Mouse (Mus musculus) CH12F3 (cell line): ENCODE measurements around the gene 1110051M20Rik.

ENCODE experiments used
- in situ Hi-C: fragments of 300-500 bp; cut with MboI; formaldehyde crosslinking; loops from 2 replicates; pipeline ENCODE4 v1.14.3; 2020; ENCODE audit warnings: low sequenced_read_pairs

1110051M20Rik gene

DNA sequence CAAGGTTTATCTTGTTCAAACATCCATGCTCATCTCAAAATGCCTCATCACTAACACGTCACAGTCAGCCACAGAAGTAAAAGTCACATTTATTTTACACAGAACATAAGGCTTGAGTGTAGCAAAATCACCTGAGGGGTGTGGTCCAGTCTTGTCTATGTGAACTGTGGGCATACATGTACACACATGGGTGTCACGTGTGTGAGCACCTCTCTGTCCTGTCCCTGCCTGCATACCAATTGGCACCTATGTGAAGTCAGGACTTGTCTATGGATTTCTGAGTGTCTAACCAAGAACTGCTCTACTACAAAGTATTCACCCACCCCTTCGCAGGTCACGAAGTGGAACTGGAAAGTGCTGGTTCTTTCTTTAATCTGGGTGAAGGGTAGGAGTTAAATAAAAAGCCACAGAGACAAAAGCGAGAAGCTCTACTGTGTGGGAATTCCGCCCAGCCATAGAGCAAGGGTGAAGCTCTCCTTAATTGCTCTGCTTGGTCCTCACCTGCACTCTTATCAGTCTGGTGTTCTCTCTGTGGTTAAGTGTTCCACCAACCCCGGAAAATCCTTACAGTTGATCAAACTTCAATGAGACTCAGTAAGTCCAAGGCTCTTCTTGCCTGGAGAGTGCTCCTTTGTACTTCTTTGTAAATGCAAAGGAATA lies 20.3 kb downstream of the 1110051M20Rik start:
- in situ Hi-C loops, result no loop called here

- in situ Hi-C loops, result no loop called here
Measured at GRCm38 (mm10) chr2:91421641-91422040, 22.9 kb downstream of the 1110051M20Rik start.

DNA sequence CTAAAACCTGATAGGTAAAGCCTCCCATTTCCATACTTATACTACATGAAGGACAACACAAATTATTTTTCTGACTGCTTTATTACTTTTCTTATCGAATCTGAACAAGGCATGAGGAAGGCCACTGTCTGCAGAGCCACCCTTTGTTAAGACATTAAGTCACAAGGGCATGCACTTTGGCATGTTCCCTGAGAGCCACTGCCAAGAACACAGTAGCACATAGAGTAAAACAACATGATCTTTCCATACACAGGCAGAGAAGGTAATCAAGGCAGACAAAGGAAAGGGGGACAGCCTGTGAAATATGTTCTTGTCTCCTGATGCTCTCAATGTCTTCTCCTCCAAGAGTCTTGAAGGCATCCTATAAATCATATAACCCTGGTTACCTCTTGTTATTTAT lies 30.7 kb downstream of the 1110051M20Rik start:
- in situ Hi-C loops, result no loop called here

DNA sequence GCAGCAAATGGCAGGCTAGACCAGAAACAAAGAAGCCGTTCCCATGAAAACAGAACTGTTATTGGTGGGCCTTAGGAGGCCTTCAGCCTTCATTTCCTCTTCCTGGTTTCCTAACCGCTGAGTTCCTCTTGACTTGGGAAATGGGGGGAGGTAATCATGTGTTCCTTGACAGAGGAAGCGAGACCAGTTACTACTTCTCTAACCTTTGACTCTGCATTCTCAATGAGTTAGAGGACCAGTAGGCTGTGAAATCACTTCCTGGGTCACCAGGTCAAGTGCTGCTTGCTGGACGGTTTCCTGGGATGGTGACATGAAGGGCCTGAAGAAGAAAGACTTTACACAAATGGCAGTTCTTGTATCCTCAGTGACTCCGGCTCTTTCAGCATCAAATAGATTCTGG lies 32.1 kb downstream of the 1110051M20Rik start:
- in situ Hi-C loops, result no loop called here

GRCm38 (mm10) chr2:91411473-91411872 lies 33.0 kb downstream of the 1110051M20Rik start:
- in situ Hi-C loops, result no loop called here

DNA sequence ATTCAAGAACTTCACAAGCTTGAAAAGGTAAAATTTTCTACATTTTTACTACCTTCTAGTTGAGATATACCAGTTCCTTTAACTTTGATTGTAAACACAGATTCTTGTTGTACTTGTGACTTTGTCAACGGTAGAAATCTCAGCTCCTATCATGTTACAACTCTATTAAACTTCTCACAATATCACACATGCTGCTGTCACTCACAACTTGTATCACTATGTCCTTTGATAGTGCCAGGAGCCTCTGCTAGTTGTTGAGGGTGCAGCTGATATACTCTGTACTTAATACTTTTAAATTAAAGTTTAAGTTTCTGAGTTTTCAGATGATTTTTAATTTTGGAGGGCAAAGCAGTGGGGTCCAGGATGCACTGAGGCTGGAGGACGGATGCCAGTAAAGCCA lies 36.5 kb downstream of the 1110051M20Rik start:
- in situ Hi-C loops, result no loop called here

DNA sequence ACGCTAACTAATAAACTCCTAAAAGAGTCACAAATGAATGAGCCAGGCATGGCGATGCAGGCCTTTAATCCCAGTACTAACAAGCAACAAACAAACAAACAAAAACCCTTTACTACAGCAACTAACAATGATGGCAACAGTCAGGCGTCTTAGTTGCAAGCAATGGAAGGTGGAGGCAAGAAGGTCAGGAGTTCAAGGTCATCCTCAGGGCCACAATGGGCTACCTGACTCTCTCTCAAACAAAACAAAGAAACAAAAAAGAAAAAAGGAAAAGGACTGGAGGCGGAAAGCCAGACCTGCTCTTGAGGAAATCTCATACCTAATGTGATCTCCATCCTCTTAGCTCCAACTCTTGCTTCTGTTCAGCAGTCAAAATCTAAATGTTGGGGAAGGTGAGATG lies 39.4 kb downstream of the 1110051M20Rik start:
- in situ Hi-C loops, result no loop called here

DNA sequence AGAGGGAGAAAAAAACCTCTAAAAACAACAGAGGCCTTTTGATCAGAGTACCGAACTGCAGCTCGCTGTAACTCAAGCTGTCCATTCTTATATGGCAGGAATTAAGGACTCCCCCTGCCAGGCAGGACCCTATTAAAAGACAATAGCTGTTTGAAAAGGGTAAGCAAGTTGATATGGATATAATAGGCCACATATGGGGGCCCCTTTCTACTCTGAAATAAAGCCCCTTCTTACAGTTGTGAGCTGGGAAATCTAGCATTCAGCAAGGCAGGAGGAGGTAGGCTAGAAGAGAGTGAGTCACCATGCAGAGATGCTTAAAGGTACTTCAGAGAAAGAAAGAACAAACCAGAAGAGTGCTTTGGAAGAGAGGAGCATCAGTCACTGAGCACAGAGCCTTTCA lies 44.8 kb downstream of the 1110051M20Rik start:
- in situ Hi-C loops, result no loop called here

GRCm38 (mm10) chr2:91399168-91399567 lies 45.3 kb downstream of the 1110051M20Rik start:
- in situ Hi-C loops, result no loop called here

DNA sequence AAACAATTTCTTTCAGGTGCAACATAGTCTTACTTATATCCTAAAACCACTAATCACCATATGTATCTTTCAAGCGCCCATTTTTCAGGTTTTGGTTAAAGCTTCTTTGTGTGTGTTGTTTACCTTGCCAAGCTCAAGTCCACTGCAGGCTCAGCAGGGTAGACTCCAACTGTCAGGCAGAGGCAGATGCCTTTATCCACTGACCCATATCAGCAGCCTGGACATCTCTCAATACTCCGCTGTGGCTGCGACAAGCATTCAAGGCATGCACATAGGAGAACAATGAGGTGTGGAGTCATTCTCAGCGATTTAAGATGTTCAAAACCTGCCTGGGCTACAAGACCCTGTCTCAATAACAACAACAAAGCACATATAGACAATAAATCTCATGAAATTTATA lies 50.4 kb downstream of the 1110051M20Rik start:
- in situ Hi-C loops, result no loop called here

DNA sequence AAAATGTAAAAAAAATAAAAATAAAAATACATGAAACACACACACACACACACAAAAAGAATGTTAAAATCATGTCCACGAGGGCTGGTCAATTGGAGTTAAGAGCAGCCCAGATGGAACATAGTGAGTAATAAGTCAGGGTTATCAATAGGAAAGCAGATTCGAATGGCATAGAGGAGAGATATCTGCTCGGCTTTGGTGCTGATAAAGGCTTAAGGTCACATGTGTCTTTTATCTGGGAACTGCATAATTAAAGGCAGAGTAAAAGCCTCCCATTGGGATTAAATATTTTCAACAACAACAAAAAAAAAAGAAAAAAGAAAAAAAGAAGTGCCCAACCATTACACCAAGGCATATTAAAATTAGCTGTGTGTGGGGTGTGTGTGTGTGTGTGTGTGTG lies 55.8 kb downstream of the 1110051M20Rik start:
- in situ Hi-C loops, result no loop called here

GRCm38 (mm10) chr2:91388281-91388680 lies 56.2 kb downstream of the 1110051M20Rik start:
- in situ Hi-C loops, result no loop called here

DNA sequence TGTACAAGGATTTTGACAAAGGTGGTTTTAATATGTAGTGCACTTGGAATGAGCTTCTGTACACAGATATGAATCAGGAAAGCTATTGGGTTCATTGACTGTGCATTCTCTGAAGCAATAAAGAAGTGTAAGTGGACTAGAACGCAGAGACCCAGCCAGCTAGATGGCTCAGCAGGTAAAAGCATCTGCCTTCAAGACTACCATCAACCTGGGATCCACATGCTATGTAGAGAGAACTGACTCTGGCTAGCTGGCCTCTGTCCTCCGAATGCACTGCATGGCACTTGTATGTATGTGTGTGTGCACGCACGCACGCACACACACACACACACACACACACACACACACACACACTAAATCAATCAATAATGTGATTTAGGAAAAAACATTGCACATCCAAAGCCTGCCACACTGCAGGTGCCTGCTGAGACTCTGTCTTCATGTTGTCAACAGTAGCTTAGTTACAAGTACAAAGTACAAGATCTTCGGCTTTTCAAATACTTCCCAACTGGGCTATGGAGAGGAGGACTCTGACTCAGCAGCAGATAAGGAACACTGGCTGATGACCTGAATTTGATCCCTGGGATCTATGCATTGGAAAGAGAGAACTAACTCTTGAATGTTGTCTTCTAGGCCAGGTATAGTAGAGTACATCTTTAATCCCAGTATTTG lies 57.1 kb downstream of the 1110051M20Rik start:
- in situ Hi-C loops, result no loop called here

DNA sequence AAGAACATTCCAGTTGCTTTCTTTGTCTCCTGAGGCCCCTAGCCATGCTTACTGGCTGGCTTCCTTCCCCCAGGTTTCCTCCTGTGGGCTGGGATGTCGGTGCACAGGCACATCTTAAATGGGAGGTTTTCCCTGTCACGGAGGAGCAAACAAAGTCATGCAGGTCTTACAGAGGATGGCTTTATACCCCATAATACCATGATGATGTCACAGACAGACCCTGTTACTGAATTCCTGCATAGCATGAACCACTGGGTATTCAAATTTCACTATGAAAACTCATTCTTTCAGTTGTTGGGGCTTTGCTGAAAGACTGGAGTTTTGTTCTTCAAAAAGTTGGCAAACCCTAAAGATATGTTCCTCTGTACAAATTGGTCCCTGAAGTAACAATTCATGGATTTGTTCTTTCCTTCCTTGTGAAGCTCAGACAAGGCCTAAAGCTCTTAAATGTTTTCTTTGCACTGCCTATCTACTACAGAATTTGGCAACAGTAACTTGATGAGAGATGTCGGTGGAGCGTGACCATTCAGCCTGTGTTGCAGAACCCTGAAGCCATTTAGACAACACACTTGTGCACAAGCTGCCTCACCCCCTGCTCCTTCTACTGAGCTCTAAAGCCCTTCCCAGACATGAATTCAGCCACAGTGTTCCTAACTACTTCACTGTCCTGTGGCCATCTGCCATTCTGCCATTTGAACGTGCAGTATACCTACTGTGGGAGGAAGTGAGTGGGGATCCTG lies 57.8 kb downstream of the 1110051M20Rik start:
- in situ Hi-C loops, result no loop called here

DNA sequence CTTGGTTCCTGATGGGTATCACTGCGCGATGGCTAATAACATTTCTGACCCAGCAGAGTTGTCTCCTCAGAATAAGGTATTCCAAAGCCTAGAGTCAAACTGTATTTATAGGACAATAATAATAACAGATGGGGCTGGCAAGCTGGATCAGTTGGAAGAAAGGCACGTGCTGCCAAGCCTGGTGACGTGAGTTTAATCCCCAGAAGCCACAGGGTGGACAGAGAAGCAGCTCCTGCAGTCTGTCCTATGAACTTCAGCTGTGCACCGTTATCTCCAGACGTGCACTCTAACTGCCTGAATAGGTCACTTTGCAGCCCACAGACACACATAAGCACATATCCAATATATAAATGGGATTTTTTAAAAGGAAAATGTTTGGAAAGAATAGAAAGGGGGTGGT lies 61.2 kb downstream of the 1110051M20Rik start:
- in situ Hi-C loops, result no loop called here

DNA sequence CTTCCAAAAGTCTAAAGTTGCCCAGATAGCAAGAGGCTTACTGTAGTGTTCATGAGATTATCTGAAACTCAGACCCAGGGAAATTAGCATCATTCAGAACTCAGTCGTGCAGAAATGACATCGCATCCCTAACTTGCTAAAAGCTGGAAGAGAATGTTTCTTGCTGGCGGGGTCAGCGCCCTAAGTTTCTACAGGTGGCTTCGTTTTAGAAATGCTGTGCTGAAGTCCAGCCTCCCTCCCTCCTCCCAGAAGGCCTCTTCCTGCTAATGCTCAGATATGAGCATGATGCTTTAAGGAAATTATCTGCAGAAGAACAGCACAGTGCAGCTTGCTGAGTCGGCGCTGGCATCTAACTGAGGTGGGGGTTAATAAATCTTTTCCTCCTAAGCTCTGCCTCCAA lies 67.5 kb downstream of the 1110051M20Rik start:
- in situ Hi-C loops, result no loop called here

DNA sequence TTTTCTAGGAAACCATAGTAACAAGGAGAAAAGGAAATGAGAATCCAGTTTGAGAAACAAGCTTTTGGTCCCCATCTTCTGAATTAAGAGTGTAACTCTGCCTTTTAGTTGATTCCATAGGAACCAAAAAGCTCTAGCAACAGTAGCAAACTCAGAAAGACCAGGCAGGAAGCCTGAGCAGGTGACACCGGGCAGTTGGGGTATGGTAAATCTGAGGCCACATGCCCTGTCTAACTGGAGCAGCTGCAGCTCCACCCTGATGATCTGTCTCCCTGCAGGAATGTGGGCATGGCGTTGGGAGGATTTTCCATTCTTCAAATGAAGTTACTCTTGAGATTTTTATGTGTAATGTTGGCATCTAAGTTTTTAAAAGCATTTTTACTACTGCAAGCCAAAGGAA lies 74.2 kb downstream of the 1110051M20Rik start:
- in situ Hi-C loops, result no loop called here

DNA sequence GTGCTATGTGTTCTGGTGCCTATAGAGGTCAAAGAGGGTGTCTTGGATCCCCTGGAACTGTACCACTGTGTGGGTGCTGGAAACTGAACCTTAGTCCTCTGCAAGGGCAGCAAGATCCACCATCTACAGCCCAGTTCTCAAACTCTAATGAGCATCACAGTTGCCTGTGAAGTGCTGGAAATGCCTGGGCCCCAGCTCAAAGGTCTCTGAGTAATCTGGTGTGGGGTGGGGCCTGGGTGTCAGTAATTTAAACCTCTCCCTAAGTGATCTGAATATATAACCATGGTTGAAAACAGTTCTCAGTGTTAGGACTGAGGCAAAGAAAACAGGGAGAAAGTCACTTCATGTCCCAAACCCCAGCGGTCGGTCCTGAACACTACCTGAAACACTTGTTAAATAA lies 81.2 kb downstream of the 1110051M20Rik start:
- in situ Hi-C loops, result no loop called here

DNA sequence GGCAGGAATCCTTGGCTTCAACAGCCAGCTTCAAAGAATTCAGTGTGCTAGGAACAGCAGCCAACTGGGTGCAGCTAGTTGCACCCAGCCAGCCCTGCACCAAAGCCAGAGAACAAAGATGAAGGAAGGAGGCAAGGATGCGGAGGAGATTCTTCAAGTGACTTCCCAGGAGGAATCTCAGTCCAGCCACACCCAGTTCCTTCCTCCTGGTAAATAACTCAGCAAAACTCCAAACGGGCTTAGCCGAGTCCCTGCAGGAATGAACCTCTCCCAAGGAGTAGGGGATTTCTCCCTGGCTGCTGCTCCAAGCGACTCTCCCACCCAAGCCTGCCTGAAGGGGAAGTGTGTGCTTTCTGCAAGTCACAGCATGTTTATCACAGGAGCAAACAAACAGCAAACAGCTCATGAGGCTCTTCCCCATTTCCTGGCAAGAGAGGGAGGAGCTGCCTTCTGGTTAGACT lies 83.4 kb downstream of the 1110051M20Rik start:
- in situ Hi-C loops, result no loop called here

DNA sequence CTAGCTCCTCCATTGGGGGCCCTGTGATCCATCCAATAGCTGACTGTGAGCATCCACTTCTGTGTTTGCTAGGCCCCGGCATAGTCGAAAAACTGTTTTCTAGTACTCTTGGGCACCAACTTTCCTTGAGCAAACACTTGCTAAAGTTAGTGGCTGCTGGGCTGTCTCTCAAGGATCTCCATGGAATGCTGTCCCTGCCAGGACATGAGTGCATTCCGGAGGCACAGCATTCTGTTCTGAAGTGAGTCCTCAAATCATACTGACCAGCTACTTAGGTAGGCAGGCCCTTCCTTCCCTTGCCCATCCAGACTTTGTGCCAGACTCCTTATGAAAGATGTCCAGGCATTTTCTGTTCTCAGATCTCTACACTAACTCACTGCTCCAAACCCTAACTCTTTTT lies 88.7 kb downstream of the 1110051M20Rik start:
- in situ Hi-C loops, result no loop called here

GRCm38 (mm10) chr2:91354727-91355403 lies 89.6 kb downstream of the 1110051M20Rik start:
- in situ Hi-C loops, result no loop called here
